Mouse (Mus musculus): ENCODE measurements at regions not wholly inside any gene's neighbourhood (a gene's known extent, or its start where the extent isn't known, plus 50 kb on each side); places are given as distances from the start of the nearest gene placed in this dataset.
"Not testable (repeated sequence)": the region's sequence is repeated elsewhere in the genome, so short reads cannot be mapped to it uniquely, and the experiment has no call there.

DNA sequence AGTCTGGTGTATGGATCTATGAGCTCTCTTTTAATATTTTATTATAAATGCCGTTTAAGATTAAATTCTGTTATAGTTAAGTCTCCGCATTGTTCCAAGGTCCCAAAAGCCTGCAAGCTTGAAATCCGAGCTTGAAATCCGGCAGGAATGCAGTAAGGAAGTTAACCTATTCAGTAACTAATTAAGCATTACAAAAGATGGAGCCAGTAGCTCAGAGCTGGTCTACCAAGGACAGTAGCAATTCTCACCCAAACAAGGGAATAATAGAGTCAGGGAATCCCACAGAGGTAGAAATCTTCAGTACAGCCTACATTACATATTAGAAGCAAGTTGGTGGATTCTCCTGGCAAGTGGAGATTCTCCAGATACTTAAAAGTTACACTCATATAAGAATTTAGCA is 325.0 kb downstream of the Phf3 start:
- not testable (repeated sequence) for DNase-seq (ENCODE audit: low spot score in 2 of 2)

DNA sequence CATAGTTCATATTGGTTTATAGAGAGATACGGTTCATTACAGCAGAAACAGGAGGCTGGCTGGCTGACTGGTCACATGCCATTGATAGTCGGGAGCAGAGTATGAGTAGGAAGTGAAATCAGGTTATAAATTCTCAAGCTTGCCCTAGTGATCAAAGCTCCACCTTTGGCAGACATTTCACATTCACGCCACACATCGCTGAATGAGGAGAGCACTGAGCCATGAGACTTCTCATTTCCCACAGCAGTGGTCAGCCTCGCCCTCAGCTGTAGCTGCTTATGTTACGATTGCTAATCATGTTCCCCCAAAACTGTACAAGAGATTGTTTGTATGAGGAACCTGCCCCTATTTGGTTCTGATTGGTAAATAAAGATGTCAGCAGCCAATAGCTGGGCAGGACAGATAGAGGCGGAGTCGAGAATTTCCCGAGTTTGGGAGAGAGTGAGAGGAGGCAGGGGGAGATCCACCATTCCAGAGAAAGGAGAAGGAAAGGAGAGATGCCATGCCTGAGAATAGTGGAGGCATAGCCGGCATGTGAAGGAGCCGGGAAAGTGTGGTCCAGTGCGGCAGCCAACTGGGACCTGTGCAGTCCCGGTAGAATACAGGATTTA is 333.5 kb downstream of the Phf3 start:
- no peak for DNase-seq (ENCODE audit: low spot score in 2 of 2)

DNA sequence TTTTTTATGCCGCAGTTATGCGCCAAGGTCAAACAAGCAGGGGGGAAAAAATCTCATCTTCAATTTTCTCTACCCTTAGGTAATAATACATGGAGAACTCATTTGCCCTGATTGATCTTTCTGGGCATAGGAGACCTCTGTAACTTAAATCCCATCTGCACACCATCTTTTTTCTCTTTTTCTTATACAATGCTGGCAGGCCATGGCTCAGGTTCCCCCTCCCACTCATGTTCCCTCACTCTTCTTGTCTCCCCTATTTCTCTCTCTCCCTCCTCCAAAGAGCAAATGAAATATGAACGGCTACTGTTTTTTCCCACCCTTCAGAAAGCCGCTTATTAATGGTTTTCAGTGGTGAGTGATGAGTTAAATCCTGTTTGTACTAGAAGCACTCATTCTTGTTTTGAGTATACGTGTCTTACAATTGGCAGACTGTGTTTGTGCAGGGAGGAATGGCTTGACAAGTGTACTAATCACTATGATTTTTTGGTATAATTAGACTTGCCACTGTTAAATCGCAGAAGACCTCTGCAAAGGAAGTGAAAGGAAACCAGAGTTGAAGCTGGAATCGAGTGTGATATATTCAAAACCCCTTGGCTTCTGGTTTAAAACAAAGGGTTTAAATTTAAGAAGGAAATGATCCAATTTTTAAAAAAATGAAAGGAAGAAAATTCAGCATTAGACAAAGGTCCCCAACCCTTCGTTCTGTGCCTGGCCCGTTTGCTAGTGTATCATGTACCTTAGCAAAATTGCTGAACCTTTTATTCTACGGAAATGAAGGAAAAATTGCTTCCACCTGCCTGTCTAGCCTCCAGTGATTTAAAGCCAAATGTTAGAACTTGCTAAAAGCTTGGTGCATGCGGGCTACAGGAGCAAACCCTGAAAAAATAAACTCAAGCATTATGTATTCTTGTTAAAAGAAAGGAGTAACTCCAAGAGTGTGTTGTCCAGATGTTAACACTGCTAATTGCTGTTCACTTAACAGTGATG is 336.4 kb downstream of the Phf3 start:
- no peak for DNase-seq (ENCODE audit: low spot score in 2 of 2)

DNA sequence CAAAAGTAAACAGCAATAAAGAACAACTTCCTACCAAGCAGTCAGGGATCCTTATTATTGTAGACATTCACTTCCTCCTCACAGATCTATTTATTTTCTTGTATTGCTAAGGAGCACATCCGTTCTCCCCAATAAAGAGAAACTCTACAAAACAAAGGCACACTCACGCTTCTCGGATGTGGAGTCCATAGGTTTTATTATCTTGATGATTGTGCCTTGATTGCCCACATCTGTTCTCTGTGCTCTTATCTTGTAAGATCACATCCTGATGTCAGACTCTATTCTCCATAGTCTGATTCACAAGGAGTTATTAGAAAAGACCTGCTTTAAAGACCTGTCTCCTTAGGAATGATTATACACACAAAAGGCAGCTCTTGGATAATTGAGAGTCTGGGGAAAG is 356.4 kb downstream of the Phf3 start:
- no peak for DNase-seq (ENCODE audit: low spot score in 2 of 2)

DNA sequence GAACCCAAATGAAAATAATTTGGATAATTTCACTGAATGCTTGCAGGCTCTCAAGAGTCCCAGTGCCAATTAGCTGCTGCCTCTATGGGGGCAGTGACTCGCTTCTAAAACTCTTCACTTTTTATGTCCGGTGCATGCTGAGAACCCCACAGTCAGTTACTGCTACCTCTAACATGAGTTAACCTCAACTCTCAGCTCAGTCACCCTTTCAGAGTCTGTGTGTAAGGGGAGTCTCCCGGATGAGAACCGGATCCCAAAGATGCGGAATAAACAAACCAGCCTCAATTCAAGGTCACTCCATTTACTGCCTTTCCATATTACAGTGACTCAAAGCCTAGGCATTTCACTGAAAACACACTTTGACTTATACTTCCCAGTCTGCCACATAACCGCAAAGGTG is 357.9 kb downstream of the Phf3 start:
- DNase-seq (ENCODE audit: low spot score in 2 of 2), result no peak

DNA sequence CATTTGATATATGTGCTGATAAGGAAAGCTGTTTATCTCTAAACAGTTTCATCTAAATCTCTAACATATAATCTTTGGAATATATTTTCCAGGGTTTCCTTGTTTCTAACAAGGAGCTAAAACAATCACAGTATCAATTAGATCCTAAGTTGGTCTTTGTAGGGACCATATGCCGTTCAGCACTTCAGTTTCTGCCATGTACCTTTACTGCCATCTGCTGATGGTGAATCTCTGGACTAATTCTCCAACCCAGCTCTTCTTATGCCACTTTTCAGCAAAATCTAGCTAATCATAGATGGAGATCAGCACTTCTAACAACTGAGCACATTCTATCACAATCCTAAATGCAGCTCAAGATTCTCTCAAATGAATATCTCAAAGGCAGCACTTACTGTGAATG is 370.5 kb downstream of the Phf3 start:
- no peak for DNase-seq (ENCODE audit: low spot score in 2 of 2)

DNA sequence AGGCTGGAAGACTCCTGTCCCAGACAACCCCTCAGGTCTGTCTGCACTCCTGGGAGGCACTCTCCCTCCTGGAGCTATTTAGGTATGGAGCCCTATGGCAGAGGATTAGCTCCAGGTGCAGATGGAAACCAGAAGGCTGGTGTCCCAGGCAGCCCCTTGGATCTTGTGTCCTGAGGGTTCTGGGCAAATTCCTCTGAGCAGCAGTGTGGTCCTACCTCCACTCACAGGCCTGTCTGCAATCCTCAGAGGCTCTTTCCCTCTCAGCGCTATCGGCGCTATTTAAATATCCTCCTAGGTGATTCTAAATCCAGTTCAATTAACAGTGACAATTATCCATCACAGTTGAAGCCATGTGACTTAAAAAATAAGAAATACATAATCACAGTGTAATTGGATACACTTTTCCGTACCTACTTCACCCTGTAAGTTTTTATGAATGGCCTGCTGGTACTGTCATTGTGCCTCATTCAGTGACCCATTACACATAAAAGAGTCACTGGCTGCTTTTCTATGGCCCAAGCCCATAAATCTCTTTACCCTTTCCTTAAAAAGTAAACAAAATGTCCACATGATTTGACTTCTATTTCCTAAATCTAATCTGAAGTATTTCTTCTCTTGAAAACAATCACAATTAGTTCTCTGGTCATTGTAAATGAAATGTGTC is 413.3 kb downstream of the Phf3 start:
- DNase-seq (ENCODE audit: low spot score in 2 of 2), result no peak

DNA sequence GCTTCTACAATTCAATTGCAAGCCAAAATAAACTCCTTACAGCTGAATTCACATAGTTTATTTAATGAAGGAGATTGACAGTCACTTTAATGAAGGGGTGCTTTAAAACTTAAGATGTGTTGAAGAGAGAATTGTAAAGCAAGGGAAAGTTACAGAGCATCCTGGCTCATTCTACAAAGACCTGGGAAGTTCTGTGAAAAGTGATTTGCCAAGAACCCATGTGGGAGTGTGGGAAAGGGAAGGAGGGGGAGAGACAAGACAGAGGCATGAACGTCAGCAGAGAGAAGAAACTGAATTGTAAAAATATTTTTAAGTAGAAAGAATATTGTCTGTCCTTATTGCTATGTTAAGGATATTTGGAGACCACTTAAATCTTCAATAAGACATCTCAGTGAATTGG is 435.8 kb downstream of the Phf3 start:
- no peak for DNase-seq (ENCODE audit: low spot score in 2 of 2)

DNA sequence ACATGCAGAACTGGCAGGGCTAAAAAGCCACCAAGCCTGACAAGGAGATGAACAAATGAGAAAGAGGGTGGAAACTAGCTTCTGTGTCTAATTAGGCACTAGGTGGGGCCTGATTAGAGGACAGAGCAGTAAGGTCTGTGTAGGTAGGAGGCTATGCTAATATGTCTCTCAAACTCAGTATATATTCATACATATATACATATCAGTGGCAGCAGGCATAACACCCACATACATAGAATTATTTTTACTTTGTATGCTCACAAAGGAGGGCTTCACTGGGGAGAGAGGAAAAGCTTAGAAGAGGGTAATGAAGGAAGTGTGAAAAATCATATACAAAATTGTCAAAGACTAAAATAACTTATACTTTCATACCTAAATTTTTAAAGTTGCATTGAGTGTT is 457.1 kb downstream of the Phf3 start:
- DNase-seq (ENCODE audit: low spot score in 2 of 2), result no peak

DNA sequence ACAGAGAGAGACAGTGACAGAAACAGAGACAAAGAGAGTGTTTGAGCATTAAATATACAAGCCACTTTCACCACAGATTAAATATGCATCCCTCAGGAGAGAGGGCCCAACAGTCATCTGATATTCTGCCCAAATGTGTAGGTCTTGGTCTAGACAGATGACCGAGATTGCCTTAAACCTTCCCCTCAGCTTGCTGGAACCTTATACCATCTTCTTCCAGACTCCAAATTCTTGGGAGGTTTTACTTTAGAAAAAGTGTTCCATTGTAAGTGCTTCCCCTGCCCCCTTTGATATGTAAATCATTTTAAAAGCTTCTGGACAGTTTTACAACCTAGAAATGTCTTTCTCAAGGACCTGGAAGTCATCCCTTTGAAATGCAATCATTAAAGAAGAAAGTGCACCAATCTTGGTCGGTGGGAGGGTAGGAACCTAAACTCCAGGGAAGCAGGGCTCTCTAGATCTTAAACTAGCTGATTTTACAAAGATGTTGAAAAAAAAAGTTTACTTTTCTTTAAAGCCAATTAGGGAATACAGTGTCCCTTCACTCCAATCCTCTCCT is 458.8 kb downstream of the Phf3 start:
- DNase-seq (ENCODE audit: low spot score in 2 of 2), result no peak
